Mouse (Mus musculus) heart, adult 2 months (tissue): ENCODE measurements at regions not wholly inside any gene's neighbourhood (a gene's known extent, or its start where the extent isn't known, plus 50 kb on each side); places are given as distances from the start of the nearest gene placed in this dataset.

ENCODE experiments used
- CTCF ChIP-seq: fragments of 200-600 bp; IDR thresholded peaks from 2 replicates; pipeline ENCODE4 v1.8.1; 2022; ENCODE audit warnings: antibody characterized with exemption, mild to moderate bottlenecking, moderate library complexity
- EP300 ChIP-seq: fragments of 200-500 bp; IDR thresholded peaks from 2 replicates; pipeline ENCODE4 v1.6.1; 2011; ENCODE audit warnings: low read depth, low read length, control low read depth; ENCODE audit not compliant: insufficient read depth
- POLR2A ChIP-seq: fragments of 200-500 bp; IDR thresholded peaks from 2 replicates; pipeline ENCODE4 v1.6.1; 2011; ENCODE audit warnings: mild to moderate bottlenecking, low read depth, low read length, control low read depth; ENCODE audit not compliant: insufficient read depth

DNA sequence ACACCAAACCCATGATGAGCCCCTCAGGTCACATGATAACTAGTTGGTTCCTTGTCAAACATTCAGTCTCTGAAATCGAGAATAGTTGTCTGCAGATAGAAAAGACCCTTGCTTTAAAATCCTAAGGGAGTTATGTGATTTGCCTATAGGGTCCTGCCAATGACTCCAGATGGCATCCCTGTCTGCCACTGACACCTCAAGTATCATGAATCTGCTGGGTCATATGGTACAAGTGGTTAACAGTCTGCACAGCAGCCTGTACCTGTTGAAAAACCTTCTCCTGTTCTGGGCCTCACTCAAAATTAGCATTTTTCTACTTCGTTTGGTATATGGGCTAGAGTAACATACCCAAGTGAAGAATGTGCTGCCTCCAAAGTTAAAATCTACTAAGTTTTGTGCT lies 246.0 kb upstream of the Zfp703 start:
- TF ChIP-seq CTCF (no peak), EP300 (no peak), POLR2A (no peak)
